Mouse (Mus musculus): ENCODE results near the gene Rnf10. TPM values are rescaled to one million over a fixed set of nuclear protein-coding genes. Genes with fewer than 3 reads are reported as not detected.
A peak's percentile ranks its signal among the peaks of the same experiment; 100 is the strongest.

Gene Rnf10
- polyA plus RNA-seq, 1 experiment from 2014 or later: 85.1 TPM

GRCm38 (mm10) chr5:115212451-115212850 is 60.2 kb downstream of the Rnf10 start:
- 0 out of 2 replicates have a peak, but pooled peaks cover 4% of the 10 kb centered on the region for H3K4me1 ChIP-seq (ENCODE audit: control insufficient read depth, insufficient read depth, low read length)
- no peak overlapping the region for H3K4me3 ChIP-seq (replicated peaks; ENCODE audit: low read length)
- 74% methylated on average over 9 of the region's 9 CpGs for WGBS
- no peak for ATAC-seq (ENCODE audit: insufficient read depth, low FRiP score)
- H3K27me3 ChIP-seq (ENCODE audit: control insufficient read depth, insufficient read depth, low read length): no peaks in the 10 kb centered on the region; the same call in 1 of the 2 replicates
- no peaks in the 10 kb centered on the region for H3K9me3 ChIP-seq (replicated peaks; ENCODE audit: control insufficient read depth, low read length)
- H3K4me2 ChIP-seq (ENCODE audit: low read depth, low read length): no peak overlapping the region
- no peak overlapping the region for H3K9ac ChIP-seq (ENCODE audit: low read length)
- no peaks in the 10 kb centered on the region for H3K36me3 ChIP-seq (ENCODE audit: control insufficient read depth, insufficient read depth, low read length)
- no peak overlapping the region for H3K27ac ChIP-seq (ENCODE audit: low read length)

GRCm38 (mm10) chr5:115210380-115210779 is 62.3 kb downstream of the Rnf10 start:
- Histone ChIP-seq H3K9ac (ENCODE audit: low read length) (no peak overlapping the region), H3K4me3 (replicated peaks; ENCODE audit: low read length) (no peak overlapping the region), H3K9me3 (replicated peaks; ENCODE audit: control insufficient read depth, low read length) (no peaks in the 10 kb centered on the region), H3K36me3 (ENCODE audit: control insufficient read depth, insufficient read depth, low read length) (no peaks in the 10 kb centered on the region), H3K4me1 (ENCODE audit: control insufficient read depth, insufficient read depth, low read length) (0 out of 2 replicates have a peak, but pooled peaks cover 2% of the 10 kb centered on the region), H3K27ac (ENCODE audit: low read length) (no peak overlapping the region), H3K27me3 (ENCODE audit: control insufficient read depth, insufficient read depth, low read length) (no peaks in the 10 kb centered on the region; the same call in 1 of the 2 replicates), H3K4me2 (ENCODE audit: low read depth, low read length) (no peak overlapping the region)
- no peak for ATAC-seq (ENCODE audit: insufficient read depth, low FRiP score)
- WGBS: 4% methylated on average over 1 of the region's 1 CpGs

DNA sequence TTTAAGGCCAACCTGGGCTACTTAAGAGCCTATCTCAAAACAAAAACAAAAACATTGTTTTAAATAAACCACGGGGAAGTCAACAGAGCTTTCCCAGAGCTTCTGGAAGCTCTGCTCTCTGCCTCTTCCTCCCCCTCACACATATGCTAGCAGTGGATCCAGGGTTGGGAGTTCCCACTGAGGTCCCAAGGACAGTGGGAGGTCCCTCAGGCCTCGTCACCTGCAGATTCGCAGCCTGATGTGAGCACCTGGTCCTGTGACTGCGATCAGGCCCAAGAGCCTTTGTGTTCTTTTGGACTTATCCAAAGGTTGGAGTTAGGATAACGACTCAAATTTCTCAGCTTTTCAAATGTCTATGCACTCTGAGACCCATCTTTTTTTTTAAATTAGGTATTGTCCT is 64.1 kb downstream of the Rnf10 start:
- no peak overlapping the region for H3K4me2 ChIP-seq (ENCODE audit: low read depth, low read length)
- peaks cover 9% of the 10 kb centered on the region for H3K4me1 ChIP-seq (ENCODE audit: control insufficient read depth, insufficient read depth, low read length)
- ATAC-seq (ENCODE audit: insufficient read depth, low FRiP score): no peak
- no peaks in the 10 kb centered on the region for H3K9me3 ChIP-seq (replicated peaks; ENCODE audit: control insufficient read depth, low read length)
- H3K27me3 ChIP-seq (ENCODE audit: control insufficient read depth, insufficient read depth, low read length): peaks cover 4% of the 10 kb centered on the region; the same call in 1 of the 2 replicates
- no peak overlapping the region for H3K27ac ChIP-seq (ENCODE audit: low read length)
- H3K36me3 ChIP-seq (ENCODE audit: control insufficient read depth, insufficient read depth, low read length): no peaks in the 10 kb centered on the region
- no peak overlapping the region for H3K9ac ChIP-seq (ENCODE audit: low read length)
- no peak overlapping the region for H3K4me3 ChIP-seq (replicated peaks; ENCODE audit: low read length)
- 52% methylated on average over 5 of the region's 5 CpGs for WGBS

DNA sequence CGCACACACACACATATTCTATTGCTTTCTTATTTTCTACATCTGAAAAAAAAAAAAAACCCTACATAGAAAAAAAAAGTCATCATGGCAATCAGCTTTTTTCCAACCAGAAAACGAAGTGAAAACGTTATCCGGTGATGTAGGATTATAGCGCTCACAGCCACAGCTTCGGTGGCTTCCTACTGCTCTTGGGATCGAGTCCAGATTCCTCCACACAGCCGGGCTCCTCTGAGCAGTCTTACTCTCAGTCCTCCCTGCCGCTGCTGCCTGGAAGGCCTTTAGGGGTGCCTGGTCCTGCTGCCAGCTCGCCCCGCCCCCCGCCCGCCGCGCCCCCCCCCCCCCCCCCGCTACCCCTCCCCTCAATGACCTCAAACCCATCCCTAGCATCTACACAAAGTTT is 64.8 kb downstream of the Rnf10 start:
- WGBS: 18% methylated on average over 9 of the region's 16 CpGs

DNA sequence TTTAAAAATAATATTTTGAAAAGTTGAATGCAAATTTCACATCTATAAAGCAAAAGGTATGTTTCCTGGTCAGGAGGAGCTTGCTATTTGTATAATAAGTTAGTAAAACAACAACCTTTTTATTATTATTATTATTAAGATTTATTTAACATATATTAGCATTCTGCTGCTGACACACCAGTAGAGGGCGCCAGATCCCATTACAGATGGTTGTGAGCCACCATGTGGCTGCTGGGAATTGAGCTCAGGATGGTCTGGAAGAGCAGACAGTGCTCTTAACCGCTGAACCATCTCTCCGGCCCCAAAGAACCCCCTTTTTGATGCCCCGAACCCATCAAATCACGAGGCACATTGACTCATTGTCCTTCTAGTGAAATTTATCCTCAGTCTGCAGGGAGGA is 65.5 kb downstream of the Rnf10 start:
- Histone ChIP-seq H3K27ac (ENCODE audit: low read length) (no peak overlapping the region), H3K9ac (ENCODE audit: low read length) (no peak overlapping the region), H3K4me2 (ENCODE audit: low read depth, low read length) (no peak overlapping the region), H3K4me1 (ENCODE audit: control insufficient read depth, insufficient read depth, low read length) (peaks cover 12% of the 10 kb centered on the region), H3K27me3 (ENCODE audit: control insufficient read depth, insufficient read depth, low read length) (peaks cover 7% of the 10 kb centered on the region; the same call in 1 of the 2 replicates), H3K9me3 (replicated peaks; ENCODE audit: control insufficient read depth, low read length) (no peaks in the 10 kb centered on the region), H3K4me3 (replicated peaks; ENCODE audit: low read length) (no peak overlapping the region), H3K36me3 (ENCODE audit: control insufficient read depth, insufficient read depth, low read length) (no peaks in the 10 kb centered on the region)
- no peak for ATAC-seq (ENCODE audit: insufficient read depth, low FRiP score)
- 52% methylated on average over 5 of the region's 5 CpGs for WGBS

More for the DNA sequence above, 64.8 kb downstream of the Rnf10 start:
- no peaks in the 10 kb centered on the region for H3K36me3 ChIP-seq (ENCODE audit: control insufficient read depth, insufficient read depth, low read length)
- peaks cover 12% of the 10 kb centered on the region for H3K4me1 ChIP-seq (ENCODE audit: control insufficient read depth, insufficient read depth, low read length)
- H3K4me3 ChIP-seq (replicated peaks; ENCODE audit: low read length): no peak overlapping the region
- H3K27me3 ChIP-seq (ENCODE audit: control insufficient read depth, insufficient read depth, low read length): peaks cover 7% of the 10 kb centered on the region; the same call in 1 of the 2 replicates
- H3K4me2 ChIP-seq (ENCODE audit: low read depth, low read length): no peak overlapping the region
- no peaks in the 10 kb centered on the region for H3K9me3 ChIP-seq (replicated peaks; ENCODE audit: control insufficient read depth, low read length)
- H3K27ac ChIP-seq (ENCODE audit: low read length): no peak overlapping the region
- H3K9ac ChIP-seq (ENCODE audit: low read length): 0 out of 2 replicates have a peak overlapping the region, but pooled peaks have one; percentile 29
- ATAC-seq (ENCODE audit: insufficient read depth, low FRiP score): no peak

DNA sequence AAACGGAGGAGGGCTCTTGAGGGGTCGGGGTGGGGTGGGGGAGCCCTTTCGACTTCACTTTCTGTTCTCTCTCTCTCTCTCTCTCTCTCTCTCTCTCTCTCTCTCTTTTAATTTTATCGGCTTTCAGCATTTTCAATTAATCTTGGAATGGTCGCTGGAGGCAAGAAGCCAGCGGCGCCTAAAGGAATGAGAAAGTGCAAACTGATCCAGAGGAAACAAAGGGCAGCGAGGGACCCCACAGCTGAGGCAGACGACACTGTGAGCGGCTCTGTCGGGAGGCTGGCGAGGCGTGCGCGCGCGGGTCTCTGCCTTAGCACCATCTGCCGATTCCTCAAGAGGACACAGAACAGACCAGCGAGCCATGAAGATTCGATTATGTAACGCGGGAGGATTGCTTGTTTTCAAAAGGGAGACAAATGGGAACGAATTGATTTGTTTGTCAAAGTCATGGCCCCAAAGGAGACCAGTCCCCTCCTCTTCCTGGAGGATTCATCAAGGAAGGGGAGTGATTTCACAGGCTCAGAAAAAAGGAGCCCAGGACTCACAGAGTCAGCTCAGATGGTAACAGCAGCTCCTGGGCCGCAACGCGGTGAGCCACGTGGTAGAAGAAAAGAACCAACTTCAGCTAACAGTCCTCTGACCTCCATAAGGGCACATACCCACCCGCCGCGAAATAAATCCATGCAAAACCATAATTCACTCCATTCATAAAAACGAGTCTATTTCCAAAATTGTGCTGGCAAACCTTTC is 68.0 kb downstream of the Rnf10 start:
- peak overlapping the region; percentile 60 for H3K9ac ChIP-seq (ENCODE audit: low read length)
- WGBS: 5% methylated on average over 31 of the region's 31 CpGs
- no peaks in the 10 kb centered on the region for H3K9me3 ChIP-seq (replicated peaks; ENCODE audit: control insufficient read depth, low read length)
- H3K4me3 ChIP-seq (replicated peaks; ENCODE audit: low read length): peak overlapping the region; percentile 35
- H3K27me3 ChIP-seq (ENCODE audit: control insufficient read depth, insufficient read depth, low read length): peaks cover 7% of the 10 kb centered on the region; the same call in 1 of the 2 replicates
- H3K4me1 ChIP-seq (ENCODE audit: control insufficient read depth, insufficient read depth, low read length): peaks cover 12% of the 10 kb centered on the region
- H3K4me2 ChIP-seq (ENCODE audit: low read depth, low read length): peak overlapping the region; percentile 54
- no peak; the same call in 1 of the 2 replicates for ATAC-seq (ENCODE audit: insufficient read depth, low FRiP score)
- 0 out of 2 replicates have a peak overlapping the region, but pooled peaks have one; percentile 13 for H3K27ac ChIP-seq (ENCODE audit: low read length)
- no peaks in the 10 kb centered on the region for H3K36me3 ChIP-seq (ENCODE audit: control insufficient read depth, insufficient read depth, low read length)

GRCm38 (mm10) chr5:115203735-115204561 is 68.8 kb downstream of the Rnf10 start:
- H3K9me3 ChIP-seq (replicated peaks; ENCODE audit: control insufficient read depth, low read length): no peaks in the 10 kb centered on the region
- peak overlapping the region; percentile 35 for H3K4me3 ChIP-seq (replicated peaks; ENCODE audit: low read length)
- H3K27me3 ChIP-seq (ENCODE audit: control insufficient read depth, insufficient read depth, low read length): peaks cover 7% of the 10 kb centered on the region; the same call in 1 of the 2 replicates
- H3K27ac ChIP-seq (ENCODE audit: low read length): peak overlapping the region; percentile 16; the same call in 1 of the 2 replicates
- peaks cover 12% of the 10 kb centered on the region for H3K4me1 ChIP-seq (ENCODE audit: control insufficient read depth, insufficient read depth, low read length)
- 8% methylated on average over 23 of the region's 23 CpGs for WGBS
- peak overlapping the region; percentile 60 for H3K9ac ChIP-seq (ENCODE audit: low read length)
- peak; percentile 74 for ATAC-seq (ENCODE audit: insufficient read depth, low FRiP score)
- H3K36me3 ChIP-seq (ENCODE audit: control insufficient read depth, insufficient read depth, low read length): no peaks in the 10 kb centered on the region
- H3K4me2 ChIP-seq (ENCODE audit: low read depth, low read length): peak overlapping the region; percentile 54

- H3K27ac ChIP-seq (ENCODE audit: low read length): no peak overlapping the region
- peaks cover 37% of the 10 kb centered on the region for H3K27me3 ChIP-seq (ENCODE audit: control insufficient read depth, insufficient read depth, low read length)
- H3K36me3 ChIP-seq (ENCODE audit: control insufficient read depth, insufficient read depth, low read length): no peaks in the 10 kb centered on the region
- ATAC-seq (ENCODE audit: insufficient read depth, low FRiP score): no peak
- H3K9me3 ChIP-seq (replicated peaks; ENCODE audit: control insufficient read depth, low read length): no peaks in the 10 kb centered on the region
- H3K4me3 ChIP-seq (replicated peaks; ENCODE audit: low read length): peak overlapping the region; percentile 57
- H3K4me2 ChIP-seq (ENCODE audit: low read depth, low read length): peak overlapping the region; percentile 100
- peak overlapping the region; percentile 65; the same call in 1 of the 2 replicates for H3K9ac ChIP-seq (ENCODE audit: low read length)
- 9% methylated on average over 12 of the region's 12 CpGs for WGBS
- H3K4me1 ChIP-seq (ENCODE audit: control insufficient read depth, insufficient read depth, low read length): peaks cover 15% of the 10 kb centered on the region
These were observed 78.0 kb downstream of the Rnf10 start for GRCm38 (mm10) chr5:115194626-115195221.
